Mouse (Mus musculus) midbrain, embryonic 11.5 days (tissue): ENCODE measurements at regions not wholly inside any gene's neighbourhood (a gene's known extent, or its start where the extent isn't known, plus 50 kb on each side); places are given as distances from the start of the nearest gene placed in this dataset.
"Not testable (repeated sequence)": the region's sequence is repeated elsewhere in the genome, so short reads cannot be mapped to it uniquely, and the experiment has no call there.

Source experiments
- ATAC-seq: fragments of 200-750 bp; cut with Nextera tagmentation; 2 replicates; pipeline ENCODE4 v1.8.0; 2017; ENCODE audit warnings: moderate TSS enrichment, moderate library complexity; ENCODE audit not compliant: low FRiP score
- DNase-seq: peaks from one replicate; pipeline ENCODE4 v3.0.0; 2015; ENCODE audit warnings: low spot score; ENCODE audit errors: missing footprints
- H3K27ac ChIP-seq: fragments of 300-500 bp; sonication (generic); 2 replicates; pipeline ENCODE4 v1.5.1; 2014; ENCODE audit warnings: low read depth, low read length
- H3K27me3 ChIP-seq: fragments of 300-500 bp; sonication (generic); 2 replicates; pipeline ENCODE4 v1.6.1; 2014; ENCODE audit warnings: mild to moderate bottlenecking, low read length, moderate library complexity, mixed read lengths; ENCODE audit not compliant: control insufficient read depth, insufficient read depth
- H3K36me3 ChIP-seq: fragments of 300-500 bp; sonication (generic); 2 replicates; pipeline ENCODE4 v1.6.1; 2014; ENCODE audit warnings: mild to moderate bottlenecking, low read length, moderate library complexity, mixed read lengths; ENCODE audit not compliant: control insufficient read depth, insufficient read depth
- H3K4me1 ChIP-seq: fragments of 300-500 bp; sonication (generic); 2 replicates; pipeline ENCODE4 v1.6.1; 2014; ENCODE audit warnings: low read length; ENCODE audit not compliant: control insufficient read depth, insufficient read depth
- H3K4me2 ChIP-seq: fragments of 300-500 bp; sonication (generic); 2 replicates; pipeline ENCODE4 v1.6.1; 2014; ENCODE audit warnings: mild to moderate bottlenecking, moderate library complexity
- H3K4me3 ChIP-seq: fragments of 300-500 bp; sonication (generic); 2 replicates; pipeline ENCODE4 v1.5.1; 2014; ENCODE audit warnings: low read depth, low read length
- H3K9ac ChIP-seq: fragments of 300-500 bp; sonication (generic); 2 replicates; pipeline ENCODE4 v1.6.1; 2014; ENCODE audit warnings: low read length
- H3K9me3 ChIP-seq: fragments of 300-500 bp; sonication (generic); 2 replicates; pipeline ENCODE4 v1.6.1; 2016; ENCODE audit warnings: low read length; ENCODE audit not compliant: control insufficient read depth
- WGBS: fragments of 180-500 bp; shearing (Covaris S2); extraction: QIAGEN DNeasy Blood & Tissue Kit; methylation state at CpG from one replicate; pipeline ENCODE4 v1.1.7; 2014; 5-methylcytosine and 5-hydroxymethylcytosine counted together

GRCm38 (mm10) chr6:67857945-67858344 is 322.3 kb upstream of the Tacstd2 start:
- not testable (repeated sequence) for H3K9me3 ChIP-seq, H3K36me3 ChIP-seq, DNase-seq, H3K4me2 ChIP-seq, H3K27me3 ChIP-seq, H3K9ac ChIP-seq, H3K4me1 ChIP-seq, H3K4me3 ChIP-seq, H3K27ac ChIP-seq
- ATAC-seq = peak; percentile 48; the same call in 1 of the 2 replicates
- WGBS = 40% methylated on average over 1 of the region's 1 CpGs

GRCm38 (mm10) chr6:67839486-67839885 is 303.9 kb upstream of the Tacstd2 start:
- not testable (repeated sequence) for H3K9ac ChIP-seq, H3K27ac ChIP-seq, H3K4me1 ChIP-seq, H3K4me2 ChIP-seq, DNase-seq, H3K9me3 ChIP-seq, H3K27me3 ChIP-seq, H3K4me3 ChIP-seq, H3K36me3 ChIP-seq
- whole genome bisulfite sequencing = 86% methylated on average over 1 of the region's 1 CpGs
- ATAC-seq = 0 out of 2 replicates have a peak, but pooled peaks have one; percentile 42

DNA sequence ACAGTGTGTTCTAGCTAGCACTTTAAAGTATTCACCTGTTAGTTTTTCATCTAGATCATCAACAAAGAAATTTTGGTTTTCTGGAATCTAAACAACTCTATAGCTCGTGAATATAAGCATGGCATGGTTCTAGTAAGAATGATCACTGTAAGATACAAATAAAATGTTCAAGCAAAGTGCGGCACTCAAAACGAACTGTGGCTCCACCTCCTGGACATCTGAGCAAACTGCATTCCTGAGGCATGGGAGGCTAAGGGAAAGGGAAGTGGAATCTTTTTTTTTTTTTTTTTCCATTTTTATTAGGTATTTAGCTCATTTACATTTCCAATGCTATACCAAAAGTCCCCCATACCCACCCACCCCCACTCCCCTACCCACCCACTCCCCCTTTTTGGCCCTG is 276.9 kb upstream of the Tacstd2 start:
- 20% methylated on average over 3 of the region's 3 CpGs for WGBS
- not testable (repeated sequence) for ATAC-seq, H3K4me2 ChIP-seq, H3K4me1 ChIP-seq, H3K9ac ChIP-seq, H3K36me3 ChIP-seq, H3K9me3 ChIP-seq, H3K27me3 ChIP-seq, H3K27ac ChIP-seq, H3K4me3 ChIP-seq
- DNase-seq = peak; percentile 86

DNA sequence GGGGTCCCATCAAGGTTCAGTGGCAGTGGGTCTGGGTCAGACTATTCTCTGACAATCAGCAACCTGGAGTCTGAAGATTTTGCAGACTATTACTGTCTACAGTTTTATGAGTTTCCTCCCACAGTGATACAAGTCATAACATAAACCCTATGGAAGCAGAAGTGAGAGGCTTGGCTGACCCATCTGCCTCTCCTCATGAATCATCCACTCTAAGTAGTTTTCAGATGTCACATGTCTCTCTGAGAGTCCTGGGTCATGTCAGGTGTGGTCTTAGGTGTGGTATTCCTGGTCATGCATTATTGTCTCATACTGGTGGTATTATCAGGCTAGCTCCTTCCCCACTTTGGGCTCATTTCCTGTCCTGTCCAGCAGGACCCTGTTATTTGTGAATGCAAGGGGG is 255.8 kb upstream of the Tacstd2 start:
- Histone ChIP-seq H3K4me1 (no peaks in the 10 kb centered on the region), H3K36me3 (no peaks in the 10 kb centered on the region), H3K27me3 (no peaks in the 10 kb centered on the region), H3K4me3 (no peak overlapping the region), H3K27ac (no peak overlapping the region), H3K9ac (no peak overlapping the region), H3K9me3 (no peaks in the 10 kb centered on the region), H3K4me2 (no peak overlapping the region)
- DNase-seq (no peak), ATAC-seq (no peak)

- Histone ChIP-seq H3K36me3 (no peaks in the 10 kb centered on the region), H3K4me1 (no peaks in the 10 kb centered on the region), H3K4me2 (no peak overlapping the region), H3K9me3 (no peaks in the 10 kb centered on the region), H3K9ac (no peak overlapping the region), H3K4me3 (no peak overlapping the region), H3K27me3 (no peaks in the 10 kb centered on the region), H3K27ac (no peak overlapping the region)
- DNase-seq (no peak), ATAC-seq (no peak)
- WGBS = 81% methylated on average over 1 of the region's 1 CpGs
These were observed 255.1 kb upstream of the Tacstd2 start for GRCm38 (mm10) chr6:67790742-67791141.

DNA sequence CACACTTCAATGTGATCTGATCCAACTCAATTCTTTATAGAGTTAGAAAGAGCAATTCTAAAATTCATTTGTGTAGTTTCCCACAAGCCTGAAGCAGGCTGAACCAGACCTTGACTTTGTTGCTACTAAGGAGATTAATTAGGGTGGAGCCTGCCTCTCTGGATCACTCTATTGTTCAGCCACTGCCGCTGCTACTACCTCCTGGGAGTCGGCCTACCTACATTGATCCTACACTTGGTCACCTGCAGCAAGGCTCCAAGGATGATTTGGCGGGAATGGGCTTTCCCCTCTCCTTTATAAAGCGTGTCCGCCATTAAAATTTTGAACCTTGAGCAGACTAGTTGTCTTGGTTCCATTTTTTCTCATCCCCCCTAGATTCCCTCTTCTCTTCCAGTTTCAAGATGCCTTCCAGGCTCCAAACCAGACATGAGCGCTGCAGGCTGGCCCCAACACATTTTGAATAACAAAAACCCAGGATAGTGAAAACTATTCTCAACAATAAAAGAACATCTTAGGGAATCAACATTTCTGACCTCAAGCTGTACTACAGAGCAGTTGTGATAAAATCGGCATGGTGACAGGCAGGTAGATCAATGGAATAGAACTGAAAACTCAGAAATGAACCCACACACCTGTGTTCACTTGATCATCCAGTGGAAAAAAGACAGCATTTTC is 251.6 kb upstream of the Tacstd2 start:
- no peak overlapping the region for H3K9ac ChIP-seq
- H3K36me3 ChIP-seq = no peaks in the 10 kb centered on the region
- WGBS = 71% methylated on average over 7 of the region's 7 CpGs
- no peaks in the 10 kb centered on the region for H3K4me1 ChIP-seq
- no peak for DNase-seq
- no peak overlapping the region for H3K4me2 ChIP-seq
- H3K9me3 ChIP-seq = no peaks in the 10 kb centered on the region
- no peak overlapping the region for H3K4me3 ChIP-seq
- no peak for ATAC-seq
- no peaks in the 10 kb centered on the region for H3K27me3 ChIP-seq
- H3K27ac ChIP-seq = no peak overlapping the region

GRCm38 (mm10) chr6:67778883-67779282 is 243.3 kb upstream of the Tacstd2 start:
- 81% methylated on average over 4 of the region's 4 CpGs for WGBS
- DNase-seq (no peak), ATAC-seq (no peak)
- no peak overlapping the region for H3K4me2 ChIP-seq
- no peak overlapping the region for H3K9ac ChIP-seq
- H3K9me3 ChIP-seq = no peaks in the 10 kb centered on the region
- no peaks in the 10 kb centered on the region for H3K27me3 ChIP-seq
- no peak overlapping the region for H3K4me3 ChIP-seq
- no peaks in the 10 kb centered on the region for H3K4me1 ChIP-seq
- no peaks in the 10 kb centered on the region for H3K36me3 ChIP-seq
- no peak overlapping the region for H3K27ac ChIP-seq

- not testable (repeated sequence) for H3K4me3 ChIP-seq
- WGBS = 86% methylated on average over 1 of the region's 1 CpGs
These were observed 218.5 kb upstream of the Tacstd2 start for GRCm38 (mm10) chr6:67754102-67754501.

GRCm38 (mm10) chr6:67725611-67726010 is 190.0 kb upstream of the Tacstd2 start:
- WGBS = 82% methylated on average over 1 of the region's 1 CpGs
- Histone ChIP-seq H3K27me3 (no peaks in the 10 kb centered on the region), H3K4me1 (no peaks in the 10 kb centered on the region), H3K4me3 (no peak overlapping the region), H3K4me2 (no peak overlapping the region), H3K36me3 (no peaks in the 10 kb centered on the region), H3K27ac (no peak overlapping the region), H3K9me3 (no peaks in the 10 kb centered on the region), H3K9ac (no peak overlapping the region)
- DNase-seq (no peak), ATAC-seq (no peak)

More at GRCm38 (mm10) chr6:67754102-67754501, 218.5 kb upstream of the Tacstd2 start:
- not testable (repeated sequence) for H3K9me3 ChIP-seq, H3K27ac ChIP-seq, H3K9ac ChIP-seq, DNase-seq, ATAC-seq, H3K4me2 ChIP-seq, H3K36me3 ChIP-seq, H3K4me1 ChIP-seq, H3K27me3 ChIP-seq
